Mouse (Mus musculus) mesoderm, embryonic 11.5 days (tissue): ENCODE results near the gene Pold1.

ENCODE experiments used
- DNase-seq: peaks from one replicate; pipeline ENCODE4 v3.0.0-alpha.2; 2012; ENCODE audit warnings: low read depth, low spot score

Gene Pold1

DNA sequence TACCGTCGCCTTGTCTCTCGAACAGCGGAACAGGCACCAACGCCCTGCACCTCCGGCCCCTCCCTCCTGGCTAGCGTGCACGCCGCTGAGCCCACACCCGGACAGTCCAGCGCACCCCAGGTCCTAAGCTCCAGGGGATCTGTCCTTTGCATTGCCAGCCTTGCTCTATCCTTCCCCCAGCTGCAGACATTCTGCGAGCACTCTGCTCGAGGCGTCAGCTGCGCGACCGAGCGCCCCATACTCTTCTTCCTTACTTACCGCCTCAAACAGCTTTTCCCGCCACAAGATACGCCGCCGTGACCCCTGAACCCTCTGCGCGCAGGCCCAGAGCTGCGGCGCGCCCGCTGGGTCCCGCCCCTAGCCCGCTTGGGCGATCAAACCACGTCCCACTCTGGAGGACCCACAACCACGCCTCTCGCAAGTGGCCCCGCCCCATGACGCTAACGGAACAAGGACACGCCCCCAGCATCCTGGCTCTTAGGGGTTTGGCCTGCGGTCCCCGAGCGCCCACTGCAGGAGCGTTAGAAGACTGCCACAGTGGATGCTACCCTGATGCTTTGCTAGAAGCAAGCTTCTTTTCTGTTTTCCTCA, at the start of gene Pold1:
TSS of gene Pold1 (minus strand) at position 353 of the 591 bp plus-strand sequence.
- peak; percentile 99 for DNase-seq

DNA sequence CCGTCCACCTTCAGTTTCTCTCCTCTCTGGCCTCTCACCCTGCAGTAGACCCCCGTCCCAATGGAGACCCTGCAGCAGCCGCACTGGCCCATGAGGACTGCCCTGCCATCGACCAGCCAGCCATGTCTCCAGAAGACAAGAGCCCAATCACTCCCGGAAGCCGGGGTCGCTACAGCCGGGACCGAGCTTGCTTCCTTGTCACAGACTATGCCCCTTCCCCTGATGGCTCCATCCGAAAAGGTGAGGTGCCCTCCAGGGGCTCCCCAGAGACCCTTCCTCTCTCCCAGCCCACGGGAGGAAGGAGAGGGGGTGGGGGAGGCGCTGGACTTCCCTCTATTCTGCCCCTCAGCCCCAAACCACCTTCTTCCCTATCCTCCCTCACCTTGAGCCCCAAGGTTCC, 49.7 kb upstream of the Pold1 start:
- no peak for DNase-seq

DNA sequence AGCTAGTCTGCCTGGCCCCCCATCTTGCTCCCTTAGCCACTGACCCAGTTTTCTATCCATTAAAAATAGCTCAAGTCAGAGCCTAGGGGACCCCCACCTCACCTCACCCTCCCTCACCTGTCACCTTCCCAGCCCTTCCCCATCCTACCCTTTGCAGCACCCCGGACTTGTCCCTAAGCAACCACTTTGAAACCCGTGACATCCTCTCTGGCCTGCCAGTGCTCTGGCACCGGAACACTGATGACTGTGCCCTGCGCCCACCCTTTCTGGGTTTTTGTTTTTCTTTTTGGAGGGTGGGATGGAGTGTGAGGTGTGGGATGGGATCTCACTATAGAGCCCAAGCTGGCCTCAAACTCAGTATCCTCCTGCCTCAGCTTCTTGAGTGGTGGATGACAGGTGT, 49.0 kb upstream of the Pold1 start:
- no peak for DNase-seq

DNA sequence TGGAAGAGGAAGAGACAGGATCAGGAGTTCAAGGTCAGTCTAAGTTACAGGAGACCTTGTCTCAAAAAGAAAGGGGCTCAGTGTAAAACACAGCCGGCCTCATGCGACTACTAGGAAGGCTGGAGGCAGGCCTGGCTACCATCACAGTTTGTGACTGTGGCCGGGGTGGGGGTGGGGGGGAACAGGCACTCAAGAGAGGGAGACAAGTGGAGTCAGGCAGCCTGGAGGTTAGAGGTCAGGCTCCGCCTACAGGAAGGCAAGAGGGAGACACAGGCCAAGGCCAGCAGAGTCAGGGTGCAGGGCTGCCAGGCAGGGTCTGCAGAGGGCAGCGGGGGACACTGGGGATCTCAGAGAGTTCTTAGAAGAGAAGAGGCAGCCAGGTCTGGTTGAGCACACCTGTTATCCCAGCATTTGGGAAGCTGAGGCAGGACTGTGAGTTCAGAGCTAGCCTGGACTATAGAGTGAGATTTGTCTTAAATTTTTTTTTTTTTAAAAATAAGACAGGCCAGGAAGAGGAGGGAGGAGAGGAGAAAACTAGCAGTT, 48.4 kb upstream of the Pold1 start:
- DNase-seq: no peak

DNA sequence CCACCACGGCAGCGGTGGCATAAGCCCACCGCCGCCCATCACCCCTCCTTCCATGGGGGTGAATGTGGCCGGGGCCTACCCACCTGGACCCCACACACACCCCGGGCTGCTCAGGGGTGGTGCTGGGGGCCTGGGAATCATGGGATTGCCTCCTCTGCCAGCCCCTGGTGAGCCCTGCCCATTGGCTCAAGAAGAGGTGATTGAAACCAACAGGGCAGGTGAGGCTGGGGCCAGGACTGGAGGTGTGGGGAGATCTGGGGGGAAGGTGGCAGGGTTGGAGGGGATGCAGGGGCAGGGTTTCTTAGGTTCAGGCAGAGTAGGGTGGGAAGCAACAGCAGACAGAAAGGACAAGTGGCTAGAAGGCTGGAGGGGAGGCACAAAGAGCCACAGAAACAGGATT, 47.4 kb upstream of the Pold1 start:
- DNase-seq: no peak

DNA sequence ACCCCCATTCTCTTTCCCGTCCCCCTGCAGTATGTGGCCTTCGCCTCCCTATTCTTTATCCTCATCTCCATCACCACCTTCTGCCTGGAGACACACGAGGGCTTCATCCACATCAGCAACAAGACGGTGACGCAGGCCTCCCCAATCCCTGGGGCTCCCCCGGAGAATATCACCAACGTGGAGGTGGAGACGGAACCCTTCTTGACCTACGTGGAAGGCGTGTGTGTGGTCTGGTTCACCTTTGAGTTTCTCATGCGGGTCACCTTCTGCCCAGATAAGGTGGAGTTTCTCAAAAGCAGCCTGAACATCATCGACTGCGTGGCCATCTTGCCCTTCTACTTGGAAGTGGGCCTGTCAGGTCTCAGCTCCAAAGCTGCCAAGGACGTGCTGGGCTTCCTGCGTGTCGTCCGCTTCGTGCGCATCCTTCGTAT, 46.5 kb upstream of the Pold1 start:
- DNase-seq: no peak

DNA sequence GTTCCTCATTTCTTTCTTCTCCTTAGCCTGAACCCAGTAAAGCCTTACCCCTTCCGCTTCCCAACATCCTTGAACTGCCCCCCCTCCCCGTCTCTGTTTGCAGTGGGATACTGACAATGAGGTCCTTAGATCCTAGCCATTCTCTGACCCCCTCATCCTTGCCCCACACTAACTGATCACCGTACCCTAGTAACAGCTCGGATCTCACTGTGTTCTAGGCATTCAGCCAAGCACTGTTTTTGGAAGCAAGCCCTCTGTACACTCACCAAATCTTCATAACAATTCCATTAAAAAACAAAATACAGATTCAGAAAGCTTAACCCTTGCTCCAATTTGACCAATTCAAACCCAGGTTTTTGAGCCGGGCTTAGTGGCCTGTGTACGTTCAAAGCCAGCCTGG, 45.6 kb upstream of the Pold1 start:
- no peak for DNase-seq

DNA sequence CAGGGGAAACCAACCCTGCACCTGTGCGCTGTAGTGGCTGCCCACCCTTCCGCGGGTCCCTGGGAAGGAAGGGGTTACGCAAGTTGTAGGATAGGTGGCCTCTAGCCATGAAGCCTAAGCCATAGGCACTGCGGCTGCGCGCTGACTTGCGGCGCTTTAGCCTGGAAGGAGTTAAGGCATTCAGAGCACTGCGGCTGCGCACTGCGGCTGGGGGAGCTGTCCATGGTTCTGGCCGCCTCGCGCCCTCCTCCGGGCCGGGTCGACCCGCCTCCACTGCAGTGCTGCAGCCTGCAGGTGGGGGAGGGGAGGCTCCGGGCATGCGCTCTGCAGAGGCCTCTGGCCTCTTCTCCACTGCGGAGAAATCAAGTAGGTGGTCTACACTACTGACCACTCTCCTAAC, 45.1 kb upstream of the Pold1 start:
- peak; percentile 92 for DNase-seq

DNA sequence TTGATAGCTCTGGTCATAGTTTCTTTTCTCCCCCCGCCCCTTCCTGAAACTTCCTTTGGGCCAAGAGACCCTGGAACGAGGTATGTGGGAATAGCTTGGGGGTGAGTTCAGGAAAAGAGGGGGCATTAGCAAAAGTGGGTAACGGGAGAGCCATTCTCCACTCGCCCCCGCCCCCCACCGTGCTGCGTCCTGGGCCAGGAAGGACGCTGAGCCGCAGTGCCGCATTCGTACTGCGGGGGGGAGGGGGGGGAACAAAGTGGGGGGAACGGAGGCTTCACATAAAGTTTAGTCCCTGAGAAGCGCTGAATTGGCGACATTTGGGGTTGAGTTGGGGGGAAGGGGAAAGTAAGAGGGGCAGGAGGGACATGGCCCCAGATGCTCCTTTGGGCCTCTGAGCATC, 44.4 kb upstream of the Pold1 start:
- DNase-seq: no peak

DNA sequence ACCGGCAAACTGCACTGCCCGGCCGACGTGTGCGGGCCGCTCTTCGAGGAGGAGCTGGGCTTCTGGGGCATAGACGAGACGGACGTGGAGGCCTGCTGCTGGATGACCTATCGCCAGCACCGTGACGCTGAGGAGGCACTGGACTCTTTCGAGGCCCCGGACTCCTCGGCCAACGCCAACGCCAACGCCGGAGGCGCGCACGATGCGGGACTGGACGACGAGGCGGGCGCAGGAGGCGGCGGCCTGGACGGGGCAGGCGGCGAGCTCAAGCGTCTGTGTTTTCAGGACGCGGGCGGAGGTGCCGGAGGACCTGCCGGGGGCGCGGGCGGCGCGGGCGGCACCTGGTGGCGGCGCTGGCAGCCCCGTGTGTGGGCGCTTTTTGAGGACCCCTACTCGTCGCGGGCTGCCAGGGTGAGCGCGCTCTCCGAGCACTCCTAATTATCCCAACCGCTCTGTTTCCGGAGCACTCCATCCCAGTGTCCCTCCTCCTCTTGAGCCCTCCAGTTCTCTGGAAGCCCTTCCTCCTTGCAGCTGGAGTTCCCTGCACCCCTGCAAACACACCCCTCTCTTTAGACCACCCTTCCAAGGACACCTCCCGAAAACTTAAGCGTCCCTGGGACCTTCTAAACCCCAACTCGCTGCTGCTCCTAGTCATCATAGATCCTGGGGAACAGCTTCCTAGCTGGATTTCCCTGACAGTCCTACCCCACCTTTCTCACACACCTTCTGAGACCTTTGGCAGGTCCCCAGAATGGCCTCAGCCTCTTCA, 42.9 kb upstream of the Pold1 start:
- no peak for DNase-seq

DNA sequence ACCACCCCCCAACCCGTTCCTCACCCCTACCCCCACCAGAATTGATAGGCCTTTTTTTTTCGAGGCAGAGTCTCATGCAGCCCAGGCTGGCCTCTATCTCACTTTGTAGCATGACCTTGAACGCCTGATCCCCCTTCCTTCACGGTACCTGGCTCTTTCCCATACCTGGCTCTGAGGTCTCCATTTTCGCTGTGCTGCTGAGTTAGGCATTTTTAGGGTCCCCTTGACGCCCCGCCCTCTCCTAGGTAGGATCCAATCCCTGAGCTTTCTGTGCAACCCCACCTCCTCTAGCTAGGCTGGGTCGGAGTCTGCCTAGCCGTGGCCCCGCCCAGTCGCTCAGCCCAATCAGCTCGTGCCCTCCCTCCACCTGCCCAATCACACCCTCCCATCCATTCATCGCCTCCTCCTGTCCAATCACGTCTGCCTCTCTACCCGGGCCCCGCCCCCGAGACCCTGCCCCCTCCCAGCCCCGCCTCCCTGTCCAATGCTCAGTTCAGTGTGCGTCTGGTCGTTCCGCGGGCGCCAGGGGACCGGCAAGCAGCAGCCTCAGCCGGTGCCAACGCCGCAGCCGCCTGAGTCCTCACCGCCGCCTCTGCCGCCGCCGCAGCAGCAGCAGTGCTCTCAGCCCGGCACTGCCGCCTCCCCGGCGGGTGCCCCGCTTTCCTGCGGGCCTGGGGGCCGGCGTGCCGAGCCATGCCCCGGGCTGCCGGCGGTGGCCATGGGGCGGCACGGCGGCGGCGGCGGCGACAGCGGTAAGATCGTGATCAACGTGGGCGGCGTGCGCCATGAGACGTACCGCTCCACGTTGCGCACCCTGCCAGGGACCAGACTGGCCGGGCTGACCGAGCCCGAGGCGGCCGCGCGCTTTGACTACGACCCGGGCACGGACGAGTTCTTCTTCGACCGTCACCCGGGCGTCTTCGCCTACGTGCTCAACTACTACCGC, 42.0 kb upstream of the Pold1 start, which contains the start of gene Kcnc3:
TSS of gene Kcnc3 (plus strand) at position 263 of the 946 bp plus-strand sequence.
- DNase-seq: peak; percentile 96

DNA sequence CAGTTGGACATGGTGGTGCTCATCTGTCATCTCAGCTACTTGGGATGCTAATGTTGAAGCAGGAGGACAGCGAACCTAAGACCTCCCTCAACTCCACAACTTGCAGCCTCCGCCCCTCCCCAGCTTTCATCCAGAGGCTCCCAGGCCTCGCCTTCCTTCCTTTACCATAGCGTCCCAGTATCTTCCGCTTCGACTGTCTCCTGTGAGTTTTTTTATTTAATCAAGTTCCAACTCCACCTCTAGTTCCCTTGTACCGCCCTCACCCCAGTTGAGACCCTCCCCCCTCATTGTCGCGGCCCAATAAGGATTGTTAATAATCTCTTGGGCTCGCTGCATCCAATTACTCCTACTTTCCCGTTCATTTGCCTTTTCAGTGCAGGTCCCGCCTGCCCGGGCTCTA, 41.3 kb upstream of the Pold1 start:
- DNase-seq: no peak

DNA sequence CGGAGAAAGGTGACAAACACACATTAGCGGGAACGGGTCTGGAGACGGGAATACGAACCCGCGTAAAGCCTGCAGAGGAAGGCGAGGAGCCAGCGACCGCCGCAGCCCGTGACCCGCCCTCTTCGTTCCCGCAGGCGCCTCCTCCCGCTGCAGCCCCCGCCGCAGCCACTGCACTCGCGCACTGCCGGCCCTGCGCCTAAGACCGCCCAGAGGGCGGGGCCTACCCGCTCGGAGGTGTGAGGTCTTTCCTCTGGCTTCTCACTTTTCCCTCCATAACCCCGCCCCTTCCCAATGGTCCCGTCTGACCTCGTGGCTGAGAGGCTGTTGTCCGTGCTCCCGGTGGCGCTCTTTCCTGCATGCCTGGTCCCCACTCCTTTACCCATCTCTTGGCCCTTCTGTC, 40.5 kb upstream of the Pold1 start:
- peak; percentile 90 for DNase-seq

DNA sequence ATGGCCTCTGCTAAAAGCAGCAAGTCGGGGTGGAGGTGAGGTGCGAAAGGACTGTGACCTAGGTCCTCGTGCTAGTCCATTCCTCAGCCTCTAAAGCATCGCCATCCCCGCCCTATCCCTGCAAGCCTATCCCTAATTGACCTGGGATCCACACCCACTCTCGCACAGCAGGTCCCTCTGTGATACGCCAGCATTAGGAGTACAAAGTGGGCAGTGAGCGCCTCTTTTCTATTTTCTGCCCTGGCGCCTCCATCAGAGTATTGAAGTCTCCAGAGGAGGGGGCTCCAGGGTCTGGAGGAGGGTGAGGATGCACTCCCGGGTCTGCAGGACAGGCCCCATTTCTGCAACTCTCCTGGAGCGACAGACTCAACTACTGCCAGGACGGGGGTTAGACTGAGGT, 39.7 kb upstream of the Pold1 start:
- no peak for DNase-seq

DNA sequence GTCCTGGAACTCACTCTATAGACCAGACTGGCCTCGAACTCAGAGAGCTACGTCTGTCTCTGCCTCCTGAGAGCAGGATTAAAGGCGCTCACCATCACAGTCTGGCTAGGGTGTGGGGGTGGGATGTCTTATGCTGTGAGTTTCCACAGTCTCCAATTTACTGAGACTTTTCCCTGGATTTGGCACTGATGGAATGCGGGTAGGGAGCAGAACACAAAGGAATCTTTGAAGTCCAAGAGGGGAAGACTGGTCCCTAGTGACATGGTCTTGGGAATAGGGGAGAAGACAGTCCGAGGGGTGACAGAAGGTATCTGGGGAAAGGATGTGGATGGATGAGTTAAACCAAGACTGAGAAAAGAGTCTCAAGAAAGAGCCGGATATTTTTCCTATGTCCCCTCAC, 39.0 kb upstream of the Pold1 start:
- no peak for DNase-seq

DNA sequence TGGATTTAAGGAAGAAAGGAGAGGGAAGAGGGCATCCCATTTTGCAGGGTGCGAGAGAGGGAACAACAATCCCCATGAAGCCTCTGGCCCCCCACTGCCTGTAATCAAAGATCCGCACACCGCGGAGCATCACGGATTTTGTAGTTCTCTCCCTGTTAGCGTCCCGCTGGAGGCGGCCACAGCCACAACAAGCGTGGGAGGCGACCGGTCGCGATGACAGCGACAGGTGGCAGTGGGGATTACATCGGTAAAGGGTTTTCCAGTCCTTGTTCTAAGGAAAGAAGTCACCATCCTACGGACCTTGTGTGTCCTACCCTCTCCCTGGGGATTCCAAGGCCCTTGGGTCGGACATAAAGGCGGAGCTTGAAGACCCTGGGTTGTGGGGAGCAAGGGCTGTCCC, 38.3 kb upstream of the Pold1 start:
- DNase-seq: peak; percentile 69

DNA sequence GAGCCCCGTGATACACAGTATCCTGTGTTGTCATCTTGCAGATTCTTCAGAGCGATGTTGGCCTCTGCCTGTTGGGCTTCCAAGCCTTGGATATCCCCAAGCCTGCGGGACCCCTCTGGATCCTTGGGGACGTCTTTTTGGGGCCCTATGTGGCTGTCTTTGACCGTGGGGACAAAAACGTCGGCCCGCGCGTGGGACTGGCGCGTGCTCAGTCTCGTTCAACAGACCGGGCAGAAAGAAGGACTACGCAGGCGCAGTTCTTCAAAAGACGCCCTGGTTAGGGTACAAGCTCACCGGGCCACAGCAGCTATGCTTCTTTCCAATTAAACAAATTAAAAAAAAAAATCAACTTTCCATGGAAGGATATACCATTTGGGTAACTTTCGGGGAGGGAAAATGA, 37.9 kb upstream of the Pold1 start:
- no peak for DNase-seq

DNA sequence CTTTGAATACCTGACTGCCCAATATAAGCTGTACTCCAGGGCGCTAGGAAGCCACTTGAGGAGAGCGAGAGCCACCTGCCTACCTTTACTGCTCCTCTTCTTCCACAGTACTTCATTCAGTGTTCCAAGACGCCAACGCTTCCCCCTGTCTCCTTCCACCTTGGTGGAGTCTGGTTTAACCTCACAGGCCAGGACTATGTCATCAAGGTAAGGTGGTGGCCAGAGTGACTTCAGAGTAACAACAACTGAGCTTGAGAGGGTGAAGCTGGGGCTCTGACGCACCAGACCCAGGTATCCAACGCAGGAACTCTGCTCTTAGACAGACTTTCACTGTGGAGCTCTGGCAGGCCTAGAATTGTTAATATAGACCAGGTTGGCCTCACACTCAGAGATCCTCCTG, 37.0 kb upstream of the Pold1 start:
- DNase-seq: no peak

DNA sequence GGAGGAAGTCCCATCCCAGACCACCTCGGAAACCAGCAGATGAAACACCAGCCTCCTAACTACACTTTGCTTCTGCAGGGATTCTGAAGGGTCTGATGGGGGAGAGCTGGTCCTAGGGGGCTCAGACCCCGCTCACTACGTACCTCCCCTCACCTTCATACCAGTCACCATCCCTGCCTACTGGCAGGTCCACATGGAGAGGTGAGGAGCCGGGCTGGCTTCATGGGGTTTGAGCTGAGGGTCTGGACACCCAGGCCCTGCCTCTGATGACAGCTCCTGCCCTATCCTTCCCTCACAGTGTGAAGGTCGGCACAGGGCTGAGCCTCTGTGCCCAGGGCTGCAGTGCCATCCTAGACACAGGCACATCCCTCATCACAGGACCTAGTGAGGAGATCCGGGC, 36.3 kb upstream of the Pold1 start:
- no peak for DNase-seq

DNA sequence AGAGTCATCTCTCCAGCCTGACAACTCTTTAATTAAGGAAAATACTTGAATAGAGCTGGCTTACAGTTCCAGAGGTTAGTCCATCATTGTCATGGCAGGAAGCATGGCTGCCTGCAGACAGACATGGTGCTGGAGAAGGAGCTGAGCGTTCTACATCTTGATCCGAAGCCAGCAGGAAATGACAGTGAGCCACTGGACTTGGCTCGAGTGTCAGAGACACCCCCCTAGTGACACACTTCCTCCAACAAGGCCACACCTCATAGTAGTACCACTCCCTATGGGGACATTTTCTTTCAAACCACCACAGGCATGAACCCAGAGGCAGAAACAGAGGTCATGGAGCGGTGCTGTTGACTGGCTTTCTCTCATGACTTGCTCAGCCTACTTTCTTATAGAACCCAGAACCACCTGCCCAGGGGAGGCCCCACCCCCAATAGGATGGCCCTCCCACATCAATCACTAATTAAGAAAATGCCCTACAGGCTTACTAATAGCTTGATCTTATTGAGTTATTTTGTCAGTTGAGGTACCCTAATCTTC, 35.7 kb upstream of the Pold1 start:
- no peak for DNase-seq

DNA sequence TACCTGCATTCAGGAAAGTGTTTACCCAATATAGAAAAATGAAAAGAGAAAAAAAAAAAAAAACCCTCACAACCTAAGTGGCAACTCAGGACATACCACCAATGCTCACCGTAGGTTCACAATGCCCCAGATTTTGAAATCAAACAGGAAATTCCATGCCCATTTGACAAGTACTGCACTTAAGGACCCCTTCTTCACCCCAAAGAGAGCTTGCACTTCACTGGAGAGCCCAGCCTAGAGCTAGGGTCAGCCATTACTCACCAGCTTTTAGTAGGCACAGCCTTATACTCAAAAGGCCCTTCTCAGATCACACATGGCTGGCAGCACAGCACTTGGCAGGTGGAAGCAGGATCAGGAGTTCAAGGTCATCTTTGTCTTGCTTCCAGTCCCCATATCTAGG, 34.5 kb upstream of the Pold1 start:
- no peak for DNase-seq

DNA sequence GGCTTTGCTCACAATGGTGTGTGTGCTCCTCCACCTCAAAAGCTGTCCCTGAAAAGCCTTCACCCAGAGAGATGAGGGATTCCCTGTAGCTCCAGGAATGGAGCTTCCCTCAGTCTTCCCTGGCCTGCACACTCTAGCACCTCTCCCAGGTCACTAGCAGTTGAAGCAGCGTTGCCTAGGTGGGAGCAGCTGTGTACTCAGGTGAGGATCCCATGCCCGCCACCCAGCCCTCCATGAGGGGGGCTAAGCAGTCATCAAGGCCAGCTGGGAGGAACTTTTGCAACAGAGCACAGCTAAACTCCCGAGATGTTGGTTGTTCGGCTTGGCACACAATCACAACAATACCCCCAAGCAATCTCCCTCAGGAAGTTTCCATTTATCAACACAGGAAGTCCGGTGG, 34.1 kb upstream of the Pold1 start:
- DNase-seq: no peak
